Comparison of ENCODE assay signal across 9 mouse cellular contexts in genomic region chr4:115897901-115898631, GRCm38 (mm10). TPM values are rescaled to one million over a fixed set of nuclear protein-coding genes. Genes with fewer than 3 reads are reported as not detected.
A peak's percentile ranks its signal among the peaks of the same experiment; 100 is the strongest.
DNase-seq lines count a peak whose midpoint lies in the region; ATAC-seq and TF ChIP-seq lines count a peak whose summit lies in the region.
"Had no signal": no experiment of that assay in that cellular context is flagged by ENCODE, and none has a peak within 500 bp of the region (broad histone marks: within the 10 kb centered on the region; RNA-seq: fewer than 3 reads in every experiment).

No protein-coding gene starts in this region.

- H3K4me2 ChIP-seq in intestine, postnatal 0 days (replicated peaks; ENCODE audit: low read depth): peak overlapping the region; percentile 57
- H3K4me2 ChIP-seq in midbrain, postnatal 0 days (ENCODE audit: low read depth, low read length, poor library complexity, severe bottlenecking): peak overlapping the region; percentile 87

- no peak overlapping the region for H3K9ac ChIP-seq in intestine, postnatal 0 days (ENCODE audit: low read depth, low read length)
- 0 out of 2 replicates have a peak overlapping the region, but pooled peaks have one; percentile 24 for H3K9ac ChIP-seq in midbrain, postnatal 0 days (replicated peaks; ENCODE audit: low read length, poor library complexity, severe bottlenecking)

- H3K36me3 ChIP-seq in intestine, postnatal 0 days (ENCODE audit: control insufficient read depth, insufficient read depth): no peaks in the 10 kb centered on the region
- H3K36me3 ChIP-seq in midbrain, postnatal 0 days (ENCODE audit: insufficient read depth, low read length): no peaks in the 10 kb centered on the region

- 2% methylated on average over 48 of the region's 56 CpGs for WGBS in intestine, postnatal 0 days
- WGBS in midbrain, postnatal 0 days: 1% methylated on average over 56 of the region's 56 CpGs

- no peak overlapping the region for H3K27ac ChIP-seq in intestine, postnatal 0 days (ENCODE audit: low read depth, low read length)
- no peak overlapping the region for H3K27ac ChIP-seq in midbrain, postnatal 0 days (ENCODE audit: low read depth, low read length)

- H3K27me3 ChIP-seq in intestine, postnatal 0 days (replicated peaks; ENCODE audit: control insufficient read depth, insufficient read depth, low read length): peaks cover 50% of the 10 kb centered on the region
- H3K27me3 ChIP-seq in midbrain, postnatal 0 days (ENCODE audit: insufficient read depth, low read length): peaks cover 14% of the 10 kb centered on the region; the same call in 1 of the 2 replicates

- H3K4me1 ChIP-seq in intestine, postnatal 0 days (replicated peaks; ENCODE audit: control insufficient read depth, insufficient read depth, low read length): no peaks in the 10 kb centered on the region
- no peaks in the 10 kb centered on the region for H3K4me1 ChIP-seq in midbrain, postnatal 0 days (ENCODE audit: insufficient read depth, low read length)

- DNase-seq in adrenal gland, postnatal 10 days: peak; percentile 34
- no peak for DNase-seq in adrenal gland, postnatal 25 days
- peak; percentile 34 for DNase-seq in right cerebral cortex, postnatal 4 days
- DNase-seq in right cerebral cortex, adult 2 months (ENCODE audit: low spot score in 2 of 2): no peak
- DNase-seq in midbrain, postnatal 0 days (ENCODE audit: low spot score): peak; percentile 17
- DNase-seq in cerebellum, adult 8-10 months: no peak
- DNase-seq in right cerebral cortex, adult 18-20 months: no peak

- H3K9me3 ChIP-seq in intestine, postnatal 0 days (ENCODE audit: control insufficient read depth): no peaks in the 10 kb centered on the region
- H3K9me3 ChIP-seq in midbrain, postnatal 0 days (ENCODE audit: low read length): no peaks in the 10 kb centered on the region

- ATAC-seq in intestine, postnatal 0 days: no peak
- ATAC-seq in midbrain, postnatal 0 days (ENCODE audit: low FRiP score): peak; percentile 55

- H3K4me3 ChIP-seq in intestine, postnatal 0 days (ENCODE audit: low read depth, low read length): peak overlapping the region; percentile 14; the same call in 1 of the 2 replicates
- H3K4me3 ChIP-seq in midbrain, postnatal 0 days (ENCODE audit: low read depth, low read length): peak overlapping the region; percentile 40

- peak; percentile 37 for TF ChIP-seq CTCF in intestine, postnatal 0 days (IDR thresholded peaks at IDR 0.05; ENCODE audit: low read depth)
- peak; percentile 60 for TF ChIP-seq CTCF in midbrain, postnatal 0 days (IDR thresholded peaks at IDR 0.05)

RNA-seq across cellular contexts. Expression of gene 6430628N08Rik, which starts 7.6 kb away (rescaled TPM):
- not detected for total RNA-seq in adrenal gland, postnatal 10 days (2021)
- not detected in 2 replicates for total RNA-seq in adrenal gland, postnatal 25 days (2021)
- not detected in 2 replicates for polyA plus RNA-seq in intestine, postnatal 0 days (2015; fragmentation: Nextera tagmentation; extraction: Ambion mirVana)
- 0.33 and 0.66 TPM in 2 replicates for total RNA-seq in midbrain, postnatal 0 days (2014; rRNA removed)
- polyA plus RNA-seq in midbrain, postnatal 0 days (2015; fragmentation: Nextera tagmentation; extraction: Ambion mirVana): 0.94 and 1.2 TPM in 2 replicates
- total RNA-seq: neutrophil, adult 5-6 weeks had no signal

RNA-seq across cellular contexts. Expression of gene Kncn, which starts 13.9 kb away (rescaled TPM):
- not detected for total RNA-seq in adrenal gland, postnatal 10 days (2021)
- not detected in 2 replicates for total RNA-seq in adrenal gland, postnatal 25 days (2021)
- polyA plus RNA-seq in intestine, postnatal 0 days (2015; fragmentation: Nextera tagmentation; extraction: Ambion mirVana): not detected in 2 replicates
- total RNA-seq in midbrain, postnatal 0 days (2014; rRNA removed): 0.09 and 0.11 TPM in 2 replicates
- polyA plus RNA-seq in midbrain, postnatal 0 days (2015; fragmentation: Nextera tagmentation; extraction: Ambion mirVana): 0.16 and 0.25 TPM in 2 replicates
- total RNA-seq: neutrophil, adult 5-6 weeks had no signal

RNA-seq across cellular contexts. Expression of gene Dmbx1, which starts 41.7 kb away (rescaled TPM):
- not detected for total RNA-seq in adrenal gland, postnatal 10 days (2021)
- total RNA-seq in adrenal gland, postnatal 25 days (2021): not detected in 2 replicates
- polyA plus RNA-seq in intestine, postnatal 0 days (2015; fragmentation: Nextera tagmentation; extraction: Ambion mirVana): not detected in 2 replicates
- total RNA-seq in midbrain, postnatal 0 days (2014; rRNA removed): 9.6 and 10.3 TPM in 2 replicates
- 7.7 and 8.7 TPM in 2 replicates for polyA plus RNA-seq in midbrain, postnatal 0 days (2015; fragmentation: Nextera tagmentation; extraction: Ambion mirVana)
- total RNA-seq: neutrophil, adult 5-6 weeks had no signal

RNA-seq across cellular contexts. Expression of gene Mknk1, which starts 59.1 kb away (rescaled TPM):
- total RNA-seq in adrenal gland, postnatal 10 days (2021): 10 to 100 TPM; 30.4 to 43.9 TPM
- total RNA-seq in adrenal gland, postnatal 25 days (2021): 53.9 and 62.4 TPM in 2 replicates
- polyA plus RNA-seq in intestine, postnatal 0 days (2015; fragmentation: Nextera tagmentation; extraction: Ambion mirVana): 12.8 and 15.1 TPM in 2 replicates
- total RNA-seq in midbrain, postnatal 0 days (2014; rRNA removed): 18.5 and 27.8 TPM in 2 replicates
- 22.8 and 23.2 TPM in 2 replicates for polyA plus RNA-seq in midbrain, postnatal 0 days (2015; fragmentation: Nextera tagmentation; extraction: Ambion mirVana)

Comparison
In these comparisons a context has a peak if more than half of its experiments do, and no peak if none do; other contexts are left out.
1. DNase-seq: peak in adrenal gland, postnatal 10 days (single experiment), right cerebral cortex, postnatal 4 days (single experiment) and midbrain, postnatal 0 days (single experiment); none in adrenal gland, postnatal 25 days (single experiment), right cerebral cortex, adult 2 months (0 of 2), cerebellum, adult 8-10 months (single experiment) and right cerebral cortex, adult 18-20 months (single experiment).
2. RNA of gene Dmbx1, which starts 41.7 kb away (total RNA-seq): 9.6 to 10.3 TPM in midbrain, postnatal 0 days; not detected in adrenal gland, postnatal 25 days and not detected in adrenal gland, postnatal 10 days; every median in the first group is over 10 times any median in the second.